Mouse (Mus musculus) testis, postnatal 14 days (tissue): ENCODE measurements around the gene Rhox2e.
"Not testable (repeated sequence)": the region's sequence is repeated elsewhere in the genome, so short reads cannot be mapped to it uniquely, and the experiment has no call there.

Source experiments
- DNase-seq: peaks from one replicate; pipeline ENCODE4 v3.0.0; 2021; ENCODE audit warnings: low spot score

Rhox2e gene

DNA sequence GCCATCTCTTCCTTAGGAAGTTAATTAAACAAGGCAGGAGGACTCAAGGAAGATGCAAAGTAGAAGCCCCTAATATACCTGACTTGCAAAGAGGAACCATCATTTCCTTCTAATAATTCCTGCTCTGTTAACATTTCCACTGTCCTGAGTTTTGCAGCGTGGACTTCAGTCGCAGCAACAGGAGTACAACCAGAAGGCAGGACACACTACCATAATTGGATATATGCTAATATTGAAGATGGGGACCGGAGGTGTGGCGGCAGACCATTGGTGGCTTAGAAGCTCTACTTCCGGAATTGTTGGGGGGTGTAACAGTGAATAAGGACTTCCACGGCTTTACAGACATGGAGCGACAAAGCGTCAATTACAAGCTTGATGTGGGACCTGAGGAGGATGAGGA, at the start of gene Rhox2e:
Gene Rhox2e (plus strand): TSS at position 301 of the 400 bp plus-strand sequence.
- DNase-seq = not testable (repeated sequence)

DNA sequence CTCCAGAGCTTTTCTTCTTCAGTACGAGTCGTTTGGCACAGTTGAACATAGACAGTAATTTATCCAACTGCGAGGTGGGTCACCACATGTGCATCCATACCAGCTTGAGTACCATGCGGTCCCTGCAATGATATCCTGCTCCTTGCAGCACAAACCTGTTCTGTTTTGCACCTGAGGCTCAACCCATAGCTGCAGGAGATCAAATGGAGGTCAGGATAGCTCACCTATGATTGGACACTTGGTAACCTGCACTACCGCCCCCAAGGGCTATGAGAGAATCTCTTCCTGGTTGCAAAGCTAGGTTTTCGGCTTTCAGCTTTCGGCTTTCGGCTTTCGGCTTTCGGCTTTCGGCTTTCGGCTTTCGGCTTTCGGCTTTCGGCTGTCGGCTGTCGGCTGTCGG, 16.2 kb upstream of the Rhox2e start, which contains the start of gene Rhox4d:
Gene Rhox4d (plus strand): TSS at position 301 of the 400 bp plus-strand sequence.
- DNase-seq = not testable (repeated sequence)

GRCm38 (mm10) chrX:37541719-37542118, 11.5 kb downstream of the Rhox2e start, which contains the start of gene Rhox3e:
Rhox3e (plus strand) TSS chrX:37542019.
- not testable (repeated sequence) for DNase-seq

DNA sequence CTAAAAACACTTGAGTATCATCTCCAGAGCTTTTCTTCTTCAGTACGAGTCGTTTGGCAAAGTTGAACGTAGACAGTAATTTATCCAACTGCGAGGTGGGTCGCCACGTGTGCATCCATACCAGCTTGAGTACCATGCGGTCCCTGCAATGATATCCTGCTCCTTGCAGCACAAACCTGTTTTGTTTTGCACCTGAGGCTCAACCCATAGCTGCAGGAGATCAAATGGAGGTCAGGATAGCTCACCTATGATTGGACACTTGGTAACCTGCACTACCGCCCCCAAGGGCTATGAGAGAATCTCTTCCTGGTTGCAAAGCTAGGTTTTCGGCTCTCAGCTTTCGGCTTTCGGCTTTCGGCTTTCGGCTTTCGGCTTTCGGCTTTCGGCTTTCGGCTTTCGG, 26.9 kb downstream of the Rhox2e start, which contains the start of gene Rhox4e:
Gene Rhox4e (plus strand): TSS at position 301 of the 400 bp plus-strand sequence.
- DNase-seq = not testable (repeated sequence)

GRCm38 (mm10) chrX:37571105-37571504, 40.9 kb downstream of the Rhox2e start, which contains the start of gene Rhox2f:
Rhox2f (plus strand) TSS chrX:37571405.
- not testable (repeated sequence) for DNase-seq

DNA sequence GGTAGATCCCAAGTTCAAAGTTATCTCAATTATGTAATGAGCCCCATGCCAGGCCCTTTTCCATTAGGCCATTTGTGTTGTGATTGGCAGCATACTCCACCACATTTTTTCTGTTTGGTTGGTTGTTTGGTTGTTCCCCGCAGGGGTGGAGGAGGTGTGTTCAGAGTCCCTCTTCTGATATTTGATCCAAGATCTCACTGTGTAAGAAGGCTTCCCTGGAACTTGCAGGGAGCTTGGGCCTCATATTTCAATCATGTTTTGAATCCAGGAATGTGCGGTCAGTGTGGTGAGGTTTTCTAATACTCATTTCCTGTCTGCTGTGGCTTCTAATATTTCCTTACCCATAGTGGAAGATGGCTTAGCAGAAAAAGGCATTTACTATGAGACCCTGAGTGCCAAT, 42.4 kb downstream of the Rhox2e start:
- not testable (repeated sequence) for DNase-seq

DNA sequence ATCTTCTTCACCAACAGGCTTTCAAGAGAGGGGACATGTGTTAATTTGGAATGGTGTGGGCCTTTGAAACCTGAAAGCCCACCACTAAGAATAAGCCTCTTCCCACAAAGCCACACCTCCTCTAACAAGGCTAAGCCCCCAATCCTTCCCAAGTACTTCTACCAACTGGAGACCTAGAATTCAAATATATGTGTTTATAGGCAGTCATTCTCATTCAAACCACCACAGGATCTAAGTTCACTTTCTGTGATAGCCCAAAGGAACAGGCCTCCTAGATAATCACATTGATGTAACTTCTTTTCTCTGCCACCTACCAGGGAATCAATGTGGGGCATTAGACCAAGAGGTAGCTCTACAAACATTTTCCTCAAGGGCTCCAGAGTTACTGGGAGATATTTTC, 50.4 kb downstream of the Rhox2e start, which contains the start of gene Rhox3f:
Gene Rhox3f (plus strand): TSS at position 301 of the 400 bp plus-strand sequence.
- DNase-seq = not testable (repeated sequence)
